14 mouse cellular contexts compared by ENCODE assay signal in the genomic region with DNA sequence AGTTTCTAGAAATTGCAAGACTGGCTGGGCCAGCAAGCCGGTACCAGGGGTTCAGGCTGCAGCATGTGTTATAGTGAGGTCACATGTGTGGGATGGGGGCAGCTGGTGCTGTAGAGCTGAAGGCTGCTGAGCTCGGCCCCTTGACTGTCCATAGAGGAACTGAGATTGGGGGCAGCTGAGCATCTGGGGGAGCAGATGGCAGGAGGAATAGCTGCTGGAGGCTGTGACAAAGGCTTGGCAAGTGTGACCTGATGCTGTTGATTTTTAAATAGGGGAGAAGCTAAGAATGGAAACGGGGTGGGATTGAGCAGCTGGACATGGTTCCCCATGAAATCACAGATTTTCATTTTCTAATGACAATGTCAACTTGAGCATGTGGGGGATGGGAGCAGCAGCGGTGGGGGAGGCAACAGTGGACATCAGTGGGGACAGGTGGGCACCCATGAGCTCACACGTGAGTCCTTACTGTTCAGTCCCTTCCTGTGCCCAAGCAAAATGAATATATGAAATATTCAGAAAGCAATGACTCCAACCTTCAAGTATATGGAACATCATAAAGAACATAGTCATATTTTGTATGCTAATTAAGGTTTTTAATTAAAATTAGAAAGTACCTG.
DNase-seq lines count a peak whose midpoint lies in the region; ATAC-seq lines count a peak whose summit lies in the region.
"Had no signal": no experiment of that assay in that cellular context is flagged by ENCODE, and none has a peak within 500 bp of the region (broad histone marks: within the 10 kb centered on the region; RNA-seq: fewer than 3 reads in every experiment).

No protein-coding gene starts in this region.

- WGBS in neural tube, embryonic 12.5 days: 50% methylated on average over 5 of the region's 5 CpGs
- WGBS in neural tube, embryonic 15.5 days: 28% methylated on average over 5 of the region's 5 CpGs

- H3K9ac ChIP-seq in neural tube, embryonic 12.5 days: no peak overlapping the region
- H3K9ac ChIP-seq in neural tube, embryonic 15.5 days (replicated peaks): no peak overlapping the region
- H3K9ac ChIP-seq: embryonic facial prominence, embryonic 13.5 days; heart, embryonic 15.5 days; stomach, embryonic 15.5 days had no signal

- H3K9me3 ChIP-seq in neural tube, embryonic 12.5 days: no peaks in the 10 kb centered on the region
- no peaks in the 10 kb centered on the region for H3K9me3 ChIP-seq in neural tube, embryonic 15.5 days (replicated peaks)
- H3K9me3 ChIP-seq: embryonic facial prominence, embryonic 13.5 days; heart, embryonic 15.5 days; stomach, embryonic 15.5 days had no signal

- H3K27me3 ChIP-seq in neural tube, embryonic 12.5 days (replicated peaks): no peaks in the 10 kb centered on the region
- H3K27me3 ChIP-seq in neural tube, embryonic 15.5 days (replicated peaks): no peaks in the 10 kb centered on the region
- H3K27me3 ChIP-seq: embryonic facial prominence, embryonic 13.5 days; heart, embryonic 15.5 days; stomach, embryonic 15.5 days had no signal

- no peak overlapping the region for H3K4me3 ChIP-seq in neural tube, embryonic 12.5 days
- H3K4me3 ChIP-seq in neural tube, embryonic 15.5 days (replicated peaks): no peak overlapping the region
- H3K4me3 ChIP-seq: embryonic facial prominence, embryonic 13.5 days; gastrocnemius, adult 2 months; heart, embryonic 15.5 days; stomach, embryonic 15.5 days had no signal

- H3K36me3 ChIP-seq in neural tube, embryonic 12.5 days: no peaks in the 10 kb centered on the region
- no peaks in the 10 kb centered on the region for H3K36me3 ChIP-seq in neural tube, embryonic 15.5 days
- H3K36me3 ChIP-seq: embryonic facial prominence, embryonic 13.5 days; heart, embryonic 15.5 days; stomach, embryonic 15.5 days had no signal

- DNase-seq in embryo, embryonic 10.5 days (ENCODE audit: low spot score): peak; percentile 35
- no peak for DNase-seq in embryo, embryonic 9.5 days (ENCODE audit: extremely low spot score)
- peak; percentile 14 to 28 for DNase-seq in layer of hippocampus, postnatal 14 days (ENCODE audit: low spot score in 2 of 2)
- peak; percentile 35 to 40 for DNase-seq in right cerebral cortex, postnatal 10 days (ENCODE audit: low spot score in 2 of 2)
- DNase-seq in thymus, postnatal 25 days: no peak
- DNase-seq in urinary bladder, postnatal 4 days (ENCODE audit: low spot score in 2 of 2): no peak
- DNase-seq: gastrocnemius, adult 2 months; kidney, adult 8-10 months; lung, postnatal 36 days had no signal

- H3K27ac ChIP-seq in neural tube, embryonic 12.5 days: no peak overlapping the region
- no peak overlapping the region for H3K27ac ChIP-seq in neural tube, embryonic 15.5 days (replicated peaks)
- H3K27ac ChIP-seq: embryonic facial prominence, embryonic 13.5 days; gastrocnemius, adult 2 months; heart, embryonic 15.5 days; stomach, embryonic 15.5 days had no signal

- no peak overlapping the region for H3K4me2 ChIP-seq in neural tube, embryonic 12.5 days (replicated peaks)
- H3K4me2 ChIP-seq in neural tube, embryonic 15.5 days: no peak overlapping the region
- H3K4me2 ChIP-seq: embryonic facial prominence, embryonic 13.5 days; heart, embryonic 15.5 days; stomach, embryonic 15.5 days had no signal

- 0 out of 2 replicates have a peak, but pooled peaks cover 7% of the 10 kb centered on the region for H3K4me1 ChIP-seq in neural tube, embryonic 12.5 days
- H3K4me1 ChIP-seq in neural tube, embryonic 15.5 days: no peaks in the 10 kb centered on the region
- H3K4me1 ChIP-seq: embryonic facial prominence, embryonic 13.5 days; heart, embryonic 15.5 days; stomach, embryonic 15.5 days had no signal

- peak; percentile 81 for ATAC-seq in neural tube, embryonic 12.5 days (ENCODE audit: low FRiP score, low read depth)
- no peak for ATAC-seq in neural tube, embryonic 15.5 days (ENCODE audit: low FRiP score)

Comparison
In these comparisons a context has a peak if more than half of its experiments do, and no peak if none do; other contexts are left out.
1. DNase-seq: peak in embryo, embryonic 10.5 days (single experiment), layer of hippocampus, postnatal 14 days (2 of 2) and right cerebral cortex, postnatal 10 days (2 of 2); none in embryo, embryonic 9.5 days (single experiment), thymus, postnatal 25 days (single experiment) and urinary bladder, postnatal 4 days (0 of 2).